Mouse (Mus musculus): ENCODE measurements around the gene Rab4a.

Rab4a gene

DNA sequence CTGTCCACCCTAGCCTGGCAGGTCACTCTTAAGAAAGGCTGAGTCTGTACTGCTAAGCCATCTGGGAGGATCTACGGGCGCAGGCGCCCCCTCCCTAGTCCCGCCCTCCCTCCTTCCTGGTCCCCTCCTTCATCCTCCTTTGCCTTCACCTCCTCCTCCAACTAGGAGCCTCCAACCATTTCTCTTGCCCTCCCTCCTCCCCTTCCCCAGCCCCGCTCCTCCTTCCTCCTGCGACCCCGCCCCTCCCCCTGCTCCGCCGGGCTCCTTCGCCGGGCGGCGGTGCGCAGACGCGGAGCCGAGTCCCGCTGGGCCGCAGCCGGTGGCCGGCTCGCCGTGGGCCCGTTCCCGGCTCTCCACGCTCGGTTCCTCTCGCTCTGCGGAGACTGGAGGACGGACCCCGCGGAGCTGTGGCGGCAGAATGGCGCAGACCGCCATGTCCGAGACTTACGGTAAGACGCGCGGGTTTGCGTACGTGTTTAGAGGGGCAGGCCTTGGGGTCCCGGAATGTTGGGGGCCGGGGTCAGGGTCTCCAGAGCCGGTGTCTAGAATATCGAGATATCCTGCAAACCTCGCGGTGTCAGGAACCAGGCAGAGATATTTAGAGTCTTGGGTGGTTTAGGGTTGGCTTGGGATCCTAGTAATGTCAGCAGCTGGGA is at the start of gene Rab4a:
Gene Rab4a, plus strand, starts transcription at position 268 of the 656 bp plus-strand sequence.
- in situ Hi-C loops (cut with MboI): no loop called here

- in situ Hi-C loops (cut with MboI): no loop called here
Observed at GRCm38 (mm10) chr8:123756901-123757300, 48.9 kb upstream of the Rab4a start.

DNA sequence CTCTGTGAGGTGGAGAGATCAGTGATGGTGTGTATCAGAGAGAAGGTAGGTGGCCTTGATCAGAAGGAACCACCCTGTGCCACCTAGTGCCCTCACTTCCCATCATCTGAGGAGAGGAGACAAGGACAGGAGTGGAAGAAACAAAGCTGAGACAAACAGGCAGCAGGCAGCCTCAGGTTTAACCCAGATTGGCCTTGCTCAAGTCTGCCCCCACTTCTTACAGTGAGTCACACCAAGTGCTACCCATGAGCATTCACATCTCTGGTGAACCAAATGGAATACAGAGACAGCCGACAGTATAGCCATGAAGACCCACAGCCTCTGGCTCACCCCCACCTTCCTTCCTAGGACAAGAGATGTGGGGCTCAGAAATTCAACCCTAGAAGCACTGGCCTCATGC is 46.9 kb upstream of the Rab4a start:
- in situ Hi-C loops (cut with MboI): no loop called here

GRCm38 (mm10) chr8:123759933-123760332 is 45.9 kb upstream of the Rab4a start:
- in situ Hi-C loops (cut with MboI): no loop called here

- in situ Hi-C loops (cut with MboI): no loop called here
Observed at GRCm38 (mm10) chr8:123760579-123760978, 45.2 kb upstream of the Rab4a start.

DNA sequence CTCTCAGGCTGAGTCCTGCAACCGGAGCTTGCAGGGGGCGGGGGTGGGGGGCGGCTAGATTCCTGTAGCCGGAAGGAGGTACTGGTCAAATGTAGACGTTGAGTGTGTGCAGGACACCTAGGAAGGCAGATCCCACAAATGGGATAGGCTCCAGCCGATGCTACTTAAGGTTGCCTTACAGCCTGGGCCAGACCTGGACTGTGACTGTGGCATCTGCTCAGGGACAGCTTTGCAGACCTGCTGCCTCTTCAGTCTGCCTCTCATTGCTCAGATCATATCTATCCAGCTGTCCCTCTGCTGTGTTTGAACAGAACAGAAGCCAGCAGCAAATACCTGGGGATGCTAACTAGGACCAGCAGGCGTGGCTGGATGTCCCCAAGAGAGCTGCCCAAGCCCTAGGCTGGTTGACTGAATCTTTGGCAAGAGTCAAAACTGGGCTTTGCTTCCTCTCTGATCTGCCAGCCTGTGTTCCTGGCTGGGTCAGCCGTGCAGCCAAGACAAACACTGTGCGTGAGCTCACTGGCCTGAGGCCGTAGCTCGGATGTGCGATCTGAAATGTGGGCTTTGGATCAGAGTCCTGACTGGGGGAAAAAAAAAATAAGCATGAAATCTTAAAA is 44.4 kb upstream of the Rab4a start:
- in situ Hi-C loops (cut with MboI): no loop called here

DNA sequence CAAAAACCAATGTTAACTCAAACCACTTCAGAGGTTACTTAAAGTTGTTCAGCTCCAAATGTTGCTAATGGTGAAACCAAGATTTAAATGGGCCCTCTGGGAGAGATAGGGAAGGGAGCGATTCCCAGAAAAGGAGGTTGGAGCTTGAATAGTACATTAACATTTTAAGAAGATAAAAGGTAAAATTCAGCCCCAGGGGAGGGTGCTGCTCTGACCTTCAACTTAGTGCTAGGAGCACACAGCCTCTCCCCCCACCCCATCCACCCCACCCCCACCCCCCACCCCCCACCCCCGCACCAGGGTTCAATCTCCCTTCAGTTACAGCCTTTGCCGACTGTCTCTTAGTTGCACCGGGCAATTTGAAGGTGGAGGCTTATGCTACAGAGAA is 43.9 kb upstream of the Rab4a start:
- in situ Hi-C loops (cut with MboI): no loop called here

DNA sequence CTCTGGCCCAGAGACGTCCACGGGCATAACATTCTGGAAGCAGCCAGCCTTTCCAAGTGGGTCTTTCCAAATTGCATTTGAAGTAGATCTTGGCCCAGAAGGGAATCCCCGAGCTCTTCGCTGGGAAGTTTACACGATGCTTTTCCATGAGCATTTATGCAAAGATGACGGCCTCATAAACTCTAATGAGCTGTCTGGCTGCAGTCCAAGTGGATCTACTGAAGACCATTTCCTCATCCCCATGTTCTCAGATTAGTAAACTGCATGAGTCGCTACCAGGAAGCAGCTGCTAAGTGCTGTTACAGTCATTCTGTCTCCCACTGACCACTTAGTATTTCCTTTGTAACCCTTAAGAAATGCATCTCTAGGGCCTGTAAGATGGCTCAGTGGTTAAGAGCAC is 42.4 kb upstream of the Rab4a start:
- in situ Hi-C loops (cut with MboI): no loop called here

DNA sequence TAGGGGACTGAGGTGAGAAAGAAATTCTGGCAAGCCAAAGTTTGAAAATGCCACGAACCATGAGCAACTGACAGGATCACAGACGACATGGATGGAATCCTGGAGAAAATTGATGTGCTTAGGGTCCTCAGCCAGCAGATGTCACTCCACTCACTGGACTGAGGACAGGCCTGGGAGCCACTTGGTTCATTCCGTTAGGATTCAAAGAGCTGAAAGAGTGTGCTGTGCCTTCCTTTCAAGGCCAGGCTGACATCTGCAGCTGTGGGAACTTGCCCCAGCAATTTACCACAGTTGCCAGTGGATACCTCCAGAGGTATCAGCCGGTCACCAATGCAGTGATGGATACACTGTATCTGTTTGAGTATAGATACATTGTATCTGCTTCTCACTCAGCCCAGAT is 41.1 kb upstream of the Rab4a start:
- in situ Hi-C loops (cut with MboI): no loop called here

GRCm38 (mm10) chr8:123766516-123766915 is 39.3 kb upstream of the Rab4a start:
- in situ Hi-C loops (cut with MboI): no loop called here

- in situ Hi-C loops (cut with MboI): no loop called here
Observed at GRCm38 (mm10) chr8:123767874-123768273, 37.9 kb upstream of the Rab4a start.

- in situ Hi-C loops (cut with MboI): no loop called here
Observed at GRCm38 (mm10) chr8:123768492-123769356, 37.1 kb upstream of the Rab4a start.

DNA sequence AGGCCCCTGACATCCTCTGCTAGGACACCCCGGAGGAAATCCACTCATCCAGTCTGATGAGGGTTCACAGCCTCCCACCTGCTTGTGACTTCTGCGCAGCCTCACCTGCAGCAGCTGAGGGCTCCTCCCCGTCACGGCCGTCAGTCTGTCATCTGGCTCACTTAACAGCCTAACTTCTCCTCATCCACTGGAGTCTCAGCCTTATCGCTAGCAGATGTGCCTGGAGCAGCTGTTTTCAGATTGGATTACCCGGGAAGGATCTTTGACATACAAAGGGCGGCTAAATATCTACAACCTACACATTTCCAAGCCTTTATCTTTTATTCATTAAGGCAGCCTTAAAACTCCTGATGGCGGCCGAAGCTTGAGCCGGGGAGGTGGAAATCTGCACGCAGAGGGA is 32.3 kb upstream of the Rab4a start:
- in situ Hi-C loops (cut with MboI): no loop called here

DNA sequence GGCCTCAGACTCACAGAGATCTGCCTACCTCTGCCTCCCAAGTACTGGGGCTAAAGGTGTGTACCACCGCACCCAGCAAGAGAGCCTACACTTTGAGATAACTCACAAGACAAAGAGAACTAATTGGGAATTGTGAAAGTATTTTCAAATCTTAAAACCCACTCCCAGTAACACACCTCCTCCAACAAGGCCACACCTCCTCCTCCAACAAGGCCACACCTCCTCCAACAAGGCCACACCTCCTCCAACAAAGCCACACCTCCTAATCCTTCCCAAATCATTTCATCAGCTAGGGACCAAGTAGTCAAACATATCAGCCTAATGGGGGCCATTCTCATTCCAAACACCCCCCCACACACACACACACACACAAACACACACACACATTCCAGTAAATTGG is 31.3 kb upstream of the Rab4a start:
- in situ Hi-C loops (cut with MboI): no loop called here

DNA sequence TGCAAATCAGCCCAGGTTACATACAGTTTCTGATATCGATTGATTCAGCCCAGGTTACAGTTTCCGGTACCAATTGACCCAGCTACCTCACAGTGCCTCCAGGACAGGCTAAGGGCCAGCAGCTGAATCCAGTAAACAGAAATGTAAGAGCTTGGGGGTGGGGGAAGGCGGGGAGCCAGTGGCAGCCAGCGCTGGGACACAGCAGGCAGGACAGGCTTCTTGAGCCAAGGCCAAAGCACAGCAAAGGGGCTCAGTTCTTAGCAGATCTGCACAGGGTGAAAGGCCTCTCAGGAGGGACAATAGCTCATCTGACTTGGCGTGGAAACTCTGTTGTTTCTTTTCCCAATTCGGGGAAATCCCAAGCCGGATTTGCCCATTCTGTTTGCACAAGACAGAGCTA is 28.5 kb upstream of the Rab4a start:
- in situ Hi-C loops (cut with MboI): no loop called here

DNA sequence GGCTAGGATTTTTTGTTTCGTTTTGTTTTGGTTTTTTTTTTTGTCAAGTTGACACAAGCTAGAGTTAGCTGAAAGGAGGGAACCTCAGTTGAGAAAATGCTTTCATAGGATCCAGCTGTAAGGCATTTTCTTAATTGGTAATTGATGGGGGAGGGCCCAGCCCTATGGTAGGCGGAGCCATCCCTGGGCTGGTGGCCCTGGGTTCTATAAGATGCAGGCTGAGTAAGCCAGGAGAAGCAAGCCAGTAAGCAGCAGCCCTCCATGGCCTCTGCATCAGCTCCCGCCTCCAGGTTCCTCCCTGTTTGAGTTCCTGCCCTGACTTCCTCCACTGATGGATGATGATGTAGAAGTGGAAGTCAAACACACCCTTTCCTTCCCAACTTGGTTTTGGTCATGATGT is 25.3 kb upstream of the Rab4a start:
- in situ Hi-C loops (cut with MboI): no loop called here

- in situ Hi-C loops (cut with MboI): no loop called here
Observed at GRCm38 (mm10) chr8:123781256-123781655, 24.5 kb upstream of the Rab4a start.

DNA sequence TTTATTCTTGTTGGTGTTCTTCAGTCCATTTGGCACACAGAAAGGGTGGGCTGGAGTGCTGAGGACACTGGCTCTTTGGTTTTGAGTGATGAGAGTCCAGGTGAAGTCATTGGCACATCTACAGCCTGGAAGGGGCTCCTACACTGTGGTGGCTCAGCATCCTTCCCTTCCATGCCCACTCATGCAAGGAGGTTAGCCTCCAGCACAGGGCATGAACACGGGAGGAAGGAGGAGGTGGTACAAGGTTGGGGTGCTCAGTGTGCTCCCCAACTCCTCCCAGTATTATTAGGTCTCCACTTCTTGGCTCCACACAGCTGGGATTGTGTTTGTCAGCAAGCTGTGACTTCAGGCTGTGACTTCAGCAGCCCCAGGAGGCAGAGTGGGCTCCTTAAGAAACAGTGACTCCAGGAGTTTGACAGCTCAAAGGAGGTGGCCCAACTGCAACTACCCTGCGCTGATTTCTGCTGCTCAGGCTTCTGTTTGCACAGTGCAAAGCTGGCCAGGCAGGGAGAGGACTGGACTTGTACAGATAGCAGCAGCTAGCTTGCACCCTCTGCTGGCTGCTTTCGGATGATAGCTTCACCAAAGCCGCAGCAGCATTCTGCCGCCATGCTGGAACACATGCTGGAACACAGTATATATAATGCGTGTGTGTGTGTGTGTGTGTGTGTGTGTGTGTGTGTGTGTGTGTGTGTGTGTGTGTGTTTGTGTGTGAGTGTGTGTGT is 22.1 kb upstream of the Rab4a start:
- in situ Hi-C loops (cut with MboI): no loop called here

DNA sequence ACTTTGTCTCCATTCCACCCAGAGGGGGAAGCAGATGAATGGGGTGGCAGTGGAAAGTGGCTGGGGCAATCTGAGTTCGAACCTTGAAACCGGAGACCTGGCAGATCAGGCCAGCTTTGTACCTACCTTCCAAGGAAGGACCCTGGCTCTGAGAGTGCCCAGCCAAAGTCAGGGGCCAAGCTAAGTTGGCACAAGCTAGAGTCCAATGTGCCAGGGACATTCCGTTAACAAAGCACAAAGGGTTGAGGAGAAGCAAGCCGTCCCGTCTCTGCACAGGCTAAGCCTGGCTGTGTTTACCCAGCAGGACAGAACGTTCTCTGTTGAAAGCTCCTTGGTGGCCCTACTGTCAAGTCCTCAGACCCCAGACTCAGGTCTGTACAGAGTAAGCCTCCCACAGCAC is 19.6 kb upstream of the Rab4a start:
- in situ Hi-C loops (cut with MboI): no loop called here

DNA sequence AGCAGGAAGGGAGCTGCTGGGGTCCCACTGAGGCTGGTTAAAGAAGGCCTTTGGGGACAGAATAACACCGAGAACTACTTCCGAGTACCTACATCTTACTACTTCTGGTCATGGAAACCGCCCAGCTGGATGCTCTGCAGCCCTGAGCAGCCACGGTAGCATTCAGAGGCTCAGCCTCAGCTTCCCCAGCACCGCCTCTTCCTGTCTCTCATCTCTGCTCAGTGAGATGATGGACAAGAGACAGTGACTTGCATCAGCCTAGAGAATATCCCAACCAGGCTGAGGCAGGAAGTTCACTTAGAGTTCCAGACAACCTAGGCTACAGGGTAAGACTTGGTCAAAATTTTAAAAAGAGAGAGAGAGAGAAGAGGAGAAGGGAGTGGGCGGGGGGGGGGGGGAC is 19.1 kb upstream of the Rab4a start:
- in situ Hi-C loops (cut with MboI): no loop called here

- in situ Hi-C loops (cut with MboI): no loop called here
Observed at GRCm38 (mm10) chr8:123787254-123787897, 18.4 kb upstream of the Rab4a start.
